Mouse (Mus musculus) bone marrow, adult 2 months (tissue): ENCODE results near the gene Brsk2.

Experiments
- CTCF ChIP-seq: fragments of 200-500 bp; IDR thresholded peaks from 2 replicates; pipeline ENCODE4 v1.5.1; 2011; ENCODE audit warnings: low read length, control low read depth; ENCODE audit not compliant: control insufficient read depth, insufficient read depth
- POLR2A ChIP-seq: fragments of 200-500 bp; IDR thresholded peaks from 2 replicates; pipeline ENCODE4 v1.6.1; 2011; ENCODE audit warnings: low read depth, mild to moderate bottlenecking, control low read depth, low read length, borderline replicate concordance; ENCODE audit not compliant: control insufficient read depth

DNA sequence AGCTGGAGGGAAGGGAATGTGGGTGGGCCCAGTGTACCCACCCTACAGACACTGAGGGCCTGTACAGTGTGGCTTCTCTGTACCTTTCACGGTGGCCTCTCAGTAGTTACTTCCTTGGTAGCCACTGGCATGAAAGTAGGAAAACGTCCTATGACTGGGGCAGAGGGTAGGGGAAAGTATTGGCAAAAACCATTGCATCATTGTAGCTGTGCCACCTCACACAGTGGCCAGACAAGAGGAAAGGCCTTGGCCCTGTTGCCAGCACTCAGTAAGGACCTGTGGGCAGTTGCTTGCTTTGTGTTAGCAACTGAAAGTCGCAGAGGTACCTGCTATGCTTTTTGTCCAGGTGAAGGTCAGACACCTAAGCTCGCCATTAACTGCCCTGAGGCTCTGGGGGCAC lies 44.6 kb downstream of the Brsk2 start:
- no peak for TF ChIP-seq CTCF
- TF ChIP-seq POLR2A: no peak
